Mouse (Mus musculus) spleen, embryonic (tissue): ENCODE measurements around the gene Col25a1.

Experiments used
- CTCF ChIA-PET: fragments of 350-600 bp; sonication (Branson Sonifier 250); formaldehyde crosslinking; loops from one replicate; lab custom pipeline; 2022; lab: Charles Lee

Gene Col25a1

GRCm38 (mm10) chr3:130565586-130565985 is 434.3 kb downstream of the Col25a1 start:
- CTCF ChIA-PET = no interaction called here

- CTCF ChIA-PET = no interaction called here
Measured at GRCm38 (mm10) chr3:130568331-130569095, 437.2 kb downstream of the Col25a1 start.

- CTCF ChIA-PET = no interaction called here
Measured at GRCm38 (mm10) chr3:130573243-130573642, 441.9 kb downstream of the Col25a1 start.

GRCm38 (mm10) chr3:130574652-130575051 is 443.4 kb downstream of the Col25a1 start:
- CTCF ChIA-PET = no interaction called here

GRCm38 (mm10) chr3:130576683-130577082 is 445.4 kb downstream of the Col25a1 start:
- CTCF ChIA-PET = no interaction called here

GRCm38 (mm10) chr3:130579501-130579900 is 448.2 kb downstream of the Col25a1 start:
- CTCF ChIA-PET = no interaction called here

GRCm38 (mm10) chr3:130581577-130581976 is 450.3 kb downstream of the Col25a1 start:
- CTCF ChIA-PET = no interaction called here

GRCm38 (mm10) chr3:130582903-130583664 is 451.8 kb downstream of the Col25a1 start:
- CTCF ChIA-PET = no interaction called here

- CTCF ChIA-PET = no interaction called here
Measured at GRCm38 (mm10) chr3:130584007-130584406, 452.7 kb downstream of the Col25a1 start.

GRCm38 (mm10) chr3:130595050-130595449 is 463.7 kb downstream of the Col25a1 start:
- CTCF ChIA-PET = no interaction called here

- CTCF ChIA-PET = no interaction called here
Measured at GRCm38 (mm10) chr3:130601491-130601890, 470.2 kb downstream of the Col25a1 start.

GRCm38 (mm10) chr3:130607924-130608323 is 476.6 kb downstream of the Col25a1 start:
- CTCF ChIA-PET = no interaction called here

- CTCF ChIA-PET = no interaction called here
Measured at GRCm38 (mm10) chr3:130614444-130614843, 483.1 kb downstream of the Col25a1 start.

- CTCF ChIA-PET = no interaction called here
Measured at GRCm38 (mm10) chr3:130615625-130616024, 484.3 kb downstream of the Col25a1 start.

GRCm38 (mm10) chr3:130617439-130617898 is 486.2 kb downstream of the Col25a1 start, which contains the start of gene Etnppl:
Gene Etnppl, plus strand, starts transcription at chr3:130617448.
- CTCF ChIA-PET = no interaction called here

- CTCF ChIA-PET = no interaction called here
Measured at GRCm38 (mm10) chr3:130620517-130621146, 489.3 kb downstream of the Col25a1 start.

GRCm38 (mm10) chr3:130628358-130628757 is 497.1 kb downstream of the Col25a1 start:
- CTCF ChIA-PET = no interaction called here

GRCm38 (mm10) chr3:130633859-130634258 is 502.6 kb downstream of the Col25a1 start:
- CTCF ChIA-PET = no interaction called here

- CTCF ChIA-PET = no interaction called here
Measured at GRCm38 (mm10) chr3:130646110-130646810, 515.0 kb downstream of the Col25a1 start.
